Mouse (Mus musculus) adrenal gland, postnatal 14 days (tissue): ENCODE results near the gene Ptcd3. TPM values are rescaled to one million over a fixed set of nuclear protein-coding genes. Genes with fewer than 3 reads are reported as not detected.
"Not testable (repeated sequence)": the region's sequence is repeated elsewhere in the genome, so short reads cannot be mapped to it uniquely, and the experiment has no call there.

Experiments used
- DNase-seq: peaks from one replicate; pipeline ENCODE4 v3.0.0; 2021; ENCODE audit warnings: mixed read lengths
- long read RNA-seq, 2 experiments: library from polyadenylated mRNA; stranded (forward); transcript quantifications; one replicate each; pipeline ENCODE4 v2.0.0; 2021
- total RNA-seq: library from RNA; stranded (reverse); gene quantifications from 2 replicates; pipeline ENCODE4 v1.2.3, GENCODE M21; 2021

The Ptcd3 gene
- total RNA-seq: 112 and 116 TPM in 2 replicates
- long read RNA-seq, experiment 1, partial matches to known transcripts: 7 of 102 reads
- long read RNA-seq, experiment 1, other reads (novel, unspliced or antisense): 94 of 102 reads
- long read RNA-seq, experiment 2, partial matches to known transcripts: 5 of 65 reads
- long read RNA-seq, experiment 2, other reads (novel, unspliced or antisense): 60 of 65 reads

DNA sequence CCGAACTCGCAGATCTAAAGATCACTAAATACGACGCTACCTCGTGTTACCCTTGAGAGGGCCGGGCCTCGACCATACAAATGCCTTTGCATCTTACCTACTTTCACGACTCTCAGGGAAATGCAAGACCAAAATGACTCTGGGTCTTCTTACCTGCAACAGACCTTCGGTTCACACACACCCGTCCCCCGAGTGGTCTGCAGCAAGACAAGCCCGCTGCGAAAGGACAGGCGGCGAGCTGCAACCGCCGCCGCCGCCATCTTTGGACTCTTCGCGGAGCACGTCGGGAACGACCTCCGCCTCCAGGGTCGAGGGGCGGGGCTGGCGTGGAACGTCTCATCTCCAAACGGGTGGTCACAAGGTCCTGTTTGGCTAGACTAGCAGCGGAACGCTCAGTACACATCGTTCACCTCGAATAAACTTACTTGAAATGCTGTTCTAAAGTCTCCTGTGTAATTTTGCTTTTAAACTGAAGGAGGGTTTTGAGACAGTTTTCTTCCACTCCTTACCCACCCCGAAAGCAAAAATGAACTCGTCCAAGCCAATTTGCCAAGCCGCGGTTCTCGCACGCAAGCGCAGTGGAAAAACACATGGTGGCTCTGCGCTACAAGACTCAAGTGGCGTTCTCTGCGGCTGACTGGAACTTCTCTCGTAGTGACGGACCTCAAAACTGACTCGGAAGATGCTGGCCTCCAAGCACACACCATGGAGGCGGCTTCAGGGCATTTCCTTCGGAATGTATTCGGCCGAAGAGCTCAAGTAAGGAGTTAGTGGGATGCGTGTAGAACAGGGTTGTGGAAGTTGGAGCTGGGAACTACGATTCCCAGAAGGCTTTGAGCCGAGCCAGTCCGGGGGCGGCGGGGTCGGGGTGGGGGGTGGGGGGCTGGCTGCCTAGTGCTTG lies at the start of gene Ptcd3, which contains the start of gene Polr1a:
Ptcd3 (minus strand) TSS at position 270 of the 901 bp plus-strand sequence.
Polr1a (plus strand) TSS at position 573 of the 901 bp plus-strand sequence.
- peak; percentile 96 for DNase-seq

DNA sequence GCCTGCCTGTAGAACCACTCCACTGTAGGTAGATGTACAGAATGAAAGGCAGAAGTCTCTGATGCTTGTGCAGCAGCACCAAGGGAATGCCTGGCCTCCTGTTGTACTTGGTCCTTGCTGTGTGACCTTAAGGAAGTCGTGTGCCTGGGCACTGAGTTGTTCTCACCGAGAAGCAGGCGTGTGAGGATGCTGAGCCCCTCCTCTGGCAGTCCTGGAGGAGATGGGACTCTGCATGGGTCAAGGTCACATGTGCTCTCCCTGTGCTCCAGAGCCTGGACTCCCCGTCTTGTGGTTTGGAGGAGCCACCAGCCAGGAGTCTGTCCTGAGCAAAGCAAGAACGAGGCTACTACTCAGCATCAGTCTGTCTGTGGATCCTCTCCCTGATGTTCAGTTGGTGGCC lies 42.6 kb upstream of the Ptcd3 start:
- DNase-seq: peak; percentile 27

DNA sequence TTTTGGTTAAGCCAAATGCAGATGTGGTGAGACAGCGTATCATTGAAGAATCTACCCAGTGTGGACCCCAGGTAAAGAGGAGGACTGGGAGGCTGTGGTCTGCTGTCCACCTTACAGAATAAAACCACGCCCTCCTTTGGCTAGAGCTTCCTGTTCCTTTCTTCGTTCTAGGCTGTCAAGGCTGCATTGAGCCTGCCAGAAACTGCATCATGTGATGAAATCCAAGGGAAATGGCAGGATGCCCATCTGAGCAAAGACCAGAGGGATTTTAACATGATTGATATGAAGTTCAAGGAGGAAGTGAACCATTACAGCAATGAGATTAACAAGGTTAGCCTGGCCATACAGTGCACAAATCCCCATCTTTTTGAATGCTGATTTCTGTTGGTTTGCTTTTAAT lies 42.0 kb upstream of the Ptcd3 start:
- DNase-seq: peak; percentile 95

DNA sequence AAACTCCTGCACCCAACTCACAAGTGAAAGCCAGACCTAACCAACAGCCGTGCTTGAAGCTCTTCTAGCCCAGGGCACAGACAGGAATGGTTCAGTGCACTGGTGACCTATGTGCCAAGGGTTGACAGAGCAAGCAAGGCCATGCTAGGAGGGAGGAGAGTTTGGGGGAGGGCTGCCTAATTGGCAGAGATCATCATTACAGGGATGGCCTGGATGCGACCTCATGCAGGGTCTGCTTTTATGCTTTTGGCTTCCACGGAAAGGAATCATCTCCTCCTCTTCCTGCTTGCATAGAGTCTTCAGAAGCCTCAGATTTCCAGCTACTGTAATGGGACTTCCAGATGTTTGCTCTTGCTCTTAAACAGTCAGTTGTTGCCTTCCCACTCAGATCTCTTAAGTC lies 41.2 kb upstream of the Ptcd3 start:
- DNase-seq: peak; percentile 24

DNA sequence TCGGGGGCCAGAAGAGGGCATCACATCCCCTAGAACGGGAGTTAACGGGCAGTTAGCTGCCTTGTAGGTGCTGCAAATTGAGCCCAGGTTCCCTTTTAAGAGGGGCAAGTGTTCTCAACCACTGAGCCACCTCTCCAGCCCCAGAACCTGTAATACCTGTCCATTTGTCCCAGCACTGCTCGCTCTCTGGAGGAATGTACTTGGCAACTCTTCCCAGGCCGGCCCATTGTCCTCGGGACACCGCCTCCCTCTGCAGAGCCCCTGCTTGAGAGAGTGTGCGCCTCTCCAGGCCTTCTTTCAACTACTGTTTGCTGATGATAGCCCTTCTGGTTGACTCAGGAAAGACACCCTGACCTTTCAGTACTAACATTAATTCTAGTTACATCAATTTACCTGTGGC lies 37.6 kb upstream of the Ptcd3 start:
- peak; percentile 10 for DNase-seq

DNA sequence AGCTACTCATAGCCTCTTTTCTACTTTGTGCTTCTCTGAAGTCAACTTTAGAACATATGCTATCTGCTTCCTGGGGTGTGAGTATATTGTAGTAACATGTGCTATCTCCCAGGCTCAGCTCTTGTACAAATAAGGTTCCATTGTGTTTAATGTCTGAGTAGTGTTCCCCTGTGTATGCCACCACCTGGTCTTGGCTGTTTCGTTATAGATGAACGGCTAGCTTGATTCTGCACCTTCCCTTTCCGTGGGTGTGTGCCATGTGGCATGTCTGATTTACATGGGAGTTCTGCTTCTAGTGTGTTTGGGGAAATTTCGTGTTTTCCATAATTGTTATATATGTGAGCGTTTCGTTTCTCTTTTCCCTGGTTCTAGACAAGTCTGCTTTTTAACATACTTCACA lies 36.6 kb upstream of the Ptcd3 start:
- DNase-seq: no peak

DNA sequence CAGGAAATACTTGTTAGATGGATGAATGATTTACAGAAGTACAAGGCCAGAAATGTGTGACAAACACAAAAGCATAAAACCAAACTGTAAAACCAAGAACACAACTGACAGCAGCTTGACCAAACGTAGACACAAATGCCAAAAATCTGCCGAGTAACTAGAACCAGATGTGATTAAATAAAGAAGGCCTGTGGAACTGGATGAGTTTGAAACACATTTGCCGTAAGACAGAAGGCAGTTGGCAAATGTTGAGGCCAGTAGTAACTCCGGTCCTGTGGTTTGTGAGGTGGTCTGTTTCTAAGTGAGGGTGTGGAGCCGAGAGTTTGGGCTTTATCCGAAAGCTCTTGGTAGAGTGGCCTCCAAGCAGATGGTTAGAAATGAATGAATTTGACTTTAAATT lies 32.4 kb upstream of the Ptcd3 start:
- no peak for DNase-seq

DNA sequence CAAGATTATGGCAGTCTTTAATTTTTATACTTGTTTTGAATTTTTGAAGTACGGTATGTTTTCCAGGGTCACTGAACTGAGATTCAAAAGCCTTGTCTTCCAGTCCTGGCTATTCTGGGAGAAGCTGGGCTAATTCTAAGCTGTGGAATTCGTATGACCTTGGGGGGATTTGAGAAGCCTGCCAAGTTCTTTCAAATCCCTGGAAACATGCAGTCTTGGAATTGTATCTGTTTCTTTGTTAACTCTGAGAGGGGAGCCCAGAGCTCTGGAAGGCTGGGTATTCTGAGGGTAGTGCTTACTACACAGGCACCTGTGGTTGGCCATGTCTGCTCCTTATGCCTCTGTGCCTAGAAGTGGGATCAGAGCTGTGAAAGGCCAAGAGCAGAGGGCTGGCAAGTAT lies 27.2 kb upstream of the Ptcd3 start:
- DNase-seq: peak; percentile 61

DNA sequence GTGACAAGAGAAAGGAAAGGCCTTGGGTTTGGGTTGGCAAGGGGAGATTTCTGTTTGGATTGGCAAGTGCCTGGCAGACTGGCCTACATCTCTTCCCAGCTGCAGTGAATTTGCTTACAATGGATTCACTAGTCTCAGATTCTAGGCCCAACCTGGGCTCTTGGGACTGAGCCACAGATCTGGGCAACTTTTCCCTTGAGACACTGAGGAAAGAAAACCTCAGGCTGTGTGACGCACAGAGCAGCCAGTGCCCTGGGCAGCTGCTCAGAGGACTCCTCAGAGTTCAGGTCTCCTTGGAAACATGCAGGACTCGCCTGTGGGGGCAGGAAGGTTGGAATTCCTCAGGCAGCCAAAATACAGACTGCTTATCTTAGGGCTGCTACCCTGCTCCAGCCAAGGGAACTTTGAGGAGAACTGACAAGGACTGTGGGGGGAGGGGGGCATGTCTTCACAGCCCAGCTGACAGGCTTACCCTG lies 25.6 kb upstream of the Ptcd3 start:
- DNase-seq: peak; percentile 76

DNA sequence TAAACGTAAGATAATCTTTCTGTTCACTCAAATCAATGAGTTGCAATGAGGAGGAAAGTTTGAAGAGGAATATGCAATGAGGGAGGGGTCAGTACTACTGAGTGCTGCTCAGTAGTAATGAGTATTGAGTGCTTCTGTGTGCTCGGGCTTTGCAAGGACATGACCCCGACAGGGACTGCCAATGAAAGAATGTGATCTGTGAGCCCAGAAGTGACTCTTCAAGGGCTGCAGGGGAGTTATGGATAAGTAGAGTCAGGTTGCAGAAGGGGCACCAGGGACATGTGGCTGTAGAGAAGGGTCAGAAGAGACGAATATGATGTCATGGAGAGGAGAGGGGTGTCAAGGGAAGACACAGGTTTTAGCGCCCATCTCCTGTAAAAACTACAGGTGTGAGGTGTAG lies 23.8 kb upstream of the Ptcd3 start:
- peak; percentile 22 for DNase-seq

DNA sequence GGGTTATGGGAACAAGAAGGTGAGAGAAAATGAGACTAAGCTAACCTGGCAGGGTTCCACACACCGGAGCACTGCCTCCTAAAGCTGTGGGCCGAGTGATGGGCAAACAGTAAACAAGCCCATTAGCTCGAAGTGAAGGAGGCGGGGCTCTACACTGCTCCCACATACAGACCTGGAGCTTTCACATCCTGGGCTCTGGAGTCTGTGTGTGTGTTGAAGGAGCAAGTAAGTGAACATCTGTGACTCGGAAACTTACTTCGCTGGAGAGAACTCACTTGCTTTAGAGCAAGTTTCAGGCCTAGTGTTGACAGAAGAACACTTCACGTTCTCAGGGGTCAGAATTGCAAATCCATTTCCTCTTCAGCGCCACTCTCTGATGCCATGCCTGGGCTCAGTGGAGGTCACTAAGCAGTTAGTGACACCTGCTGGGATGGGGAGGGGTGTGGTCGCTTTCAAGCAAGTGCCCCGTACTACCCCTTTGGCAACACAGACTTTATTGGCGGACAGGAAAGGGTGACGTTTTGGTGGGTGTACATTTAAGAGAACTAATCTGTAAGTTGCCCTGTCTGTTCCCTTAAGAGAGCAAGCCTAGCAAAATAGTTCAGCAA lies 22.4 kb upstream of the Ptcd3 start:
- DNase-seq: no peak

DNA sequence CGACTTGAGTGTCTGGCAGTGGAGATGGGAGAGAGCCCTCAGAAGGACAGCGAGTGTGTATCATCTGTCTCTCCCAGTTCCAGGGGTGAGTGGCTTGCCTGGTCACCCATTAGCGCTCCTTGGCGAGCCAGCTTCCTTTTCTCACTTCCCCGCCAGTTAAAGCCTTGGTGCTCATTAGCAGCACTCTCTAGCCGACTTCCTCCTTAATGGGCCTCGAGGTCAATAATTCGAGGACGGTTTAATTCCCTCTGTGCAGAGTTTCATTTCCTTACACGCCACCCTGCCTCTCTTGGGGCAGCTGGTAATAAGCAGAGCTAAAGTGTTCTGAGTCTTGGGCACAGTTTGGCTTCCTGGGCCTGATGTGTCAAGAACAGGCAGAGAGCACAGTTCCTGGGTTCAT lies 21.5 kb upstream of the Ptcd3 start:
- peak; percentile 9 for DNase-seq

DNA sequence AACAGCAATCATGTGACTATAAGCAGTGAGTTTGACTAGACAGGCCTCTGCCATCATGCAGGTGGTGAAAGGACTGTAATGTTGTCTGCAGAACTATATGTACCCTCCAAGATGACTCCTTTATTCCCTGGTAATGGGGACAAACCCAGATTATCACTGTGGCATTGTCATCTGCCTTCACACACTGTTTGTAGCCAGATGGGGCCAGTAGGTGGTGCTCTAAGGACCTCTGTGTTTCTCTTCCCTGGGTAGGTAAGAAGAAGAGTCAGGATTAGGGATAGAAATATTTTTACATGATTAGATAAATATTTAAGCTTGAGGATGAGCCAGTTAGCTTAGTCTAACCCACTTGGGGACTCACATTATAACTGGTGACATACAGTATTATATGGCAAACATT lies 19.4 kb upstream of the Ptcd3 start:
- peak; percentile 81 for DNase-seq

DNA sequence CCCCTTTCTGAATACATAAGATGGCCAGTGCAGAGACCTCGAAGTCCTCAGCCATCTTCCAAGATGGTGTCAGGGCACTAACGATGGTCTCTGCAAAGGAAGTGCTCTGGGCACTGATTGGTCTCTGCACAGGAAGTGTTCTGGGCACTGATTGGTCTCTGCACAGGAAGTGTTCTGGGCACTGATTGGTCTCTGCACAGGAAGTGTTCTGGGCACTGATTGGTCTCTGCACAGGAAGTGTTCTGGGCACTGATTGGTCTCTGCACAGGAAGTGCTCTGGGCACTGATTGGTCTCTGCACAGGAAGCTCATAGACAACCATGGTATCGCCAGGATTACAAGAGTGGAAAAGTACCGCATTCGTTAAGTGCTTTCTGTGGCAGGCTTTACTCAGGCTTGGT lies 16.7 kb upstream of the Ptcd3 start:
- DNase-seq: not testable (repeated sequence)

DNA sequence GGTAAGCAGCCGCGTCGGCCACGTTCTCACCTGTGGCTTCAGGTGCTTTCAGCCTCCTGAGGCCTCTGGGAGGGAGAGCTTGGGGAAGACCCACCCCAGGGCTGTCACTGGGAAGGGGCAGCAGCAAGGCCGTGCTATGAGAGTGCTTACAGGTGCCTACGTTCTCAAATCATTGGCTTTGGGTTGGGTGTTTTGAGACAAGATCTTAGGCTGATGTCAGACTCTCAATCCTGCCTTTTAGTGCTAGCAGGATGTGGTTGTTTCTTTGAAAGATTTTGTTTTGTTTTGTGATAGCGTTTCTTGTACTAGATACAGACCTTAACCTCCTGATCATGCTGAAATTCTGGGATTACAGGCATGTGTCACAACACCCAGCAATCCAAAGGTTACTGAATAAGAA lies 12.2 kb upstream of the Ptcd3 start:
- no peak for DNase-seq

DNA sequence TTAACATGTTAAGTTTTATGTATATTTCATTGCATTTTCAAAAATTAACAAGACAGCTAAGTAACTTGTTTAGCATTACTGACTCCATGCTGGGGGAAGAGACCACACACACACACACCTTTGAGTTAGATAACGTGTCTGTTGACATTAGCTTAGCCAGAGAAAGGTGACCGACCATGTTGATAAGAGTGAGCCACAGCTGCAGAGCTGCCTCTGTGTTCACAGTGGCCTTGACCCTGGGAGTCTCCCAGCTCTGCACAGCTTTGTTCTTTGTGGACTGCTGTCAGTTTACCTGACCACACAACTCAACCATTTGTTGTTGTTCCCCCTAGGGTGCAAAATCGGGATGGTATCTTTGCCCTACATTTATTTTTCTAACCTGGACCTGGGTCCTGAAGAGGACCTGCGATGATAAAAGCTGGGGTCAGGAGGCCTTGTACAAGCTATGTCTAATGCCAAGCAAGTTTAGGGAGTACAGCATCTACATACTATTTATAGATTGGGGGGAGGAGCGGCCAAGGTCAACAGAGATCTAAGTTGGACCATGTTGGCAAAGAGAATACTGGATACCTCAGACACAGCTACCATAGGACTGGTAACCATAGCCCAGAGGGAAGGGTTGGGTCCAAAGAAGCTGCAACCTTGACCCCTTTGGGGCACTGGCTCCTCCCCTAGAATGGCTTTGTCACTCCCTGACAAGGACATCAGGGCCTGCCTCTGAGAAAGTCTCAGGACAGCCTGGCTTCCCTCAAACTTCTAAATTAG lies 3.3 kb upstream of the Ptcd3 start:
- peak; percentile 57 for DNase-seq

DNA sequence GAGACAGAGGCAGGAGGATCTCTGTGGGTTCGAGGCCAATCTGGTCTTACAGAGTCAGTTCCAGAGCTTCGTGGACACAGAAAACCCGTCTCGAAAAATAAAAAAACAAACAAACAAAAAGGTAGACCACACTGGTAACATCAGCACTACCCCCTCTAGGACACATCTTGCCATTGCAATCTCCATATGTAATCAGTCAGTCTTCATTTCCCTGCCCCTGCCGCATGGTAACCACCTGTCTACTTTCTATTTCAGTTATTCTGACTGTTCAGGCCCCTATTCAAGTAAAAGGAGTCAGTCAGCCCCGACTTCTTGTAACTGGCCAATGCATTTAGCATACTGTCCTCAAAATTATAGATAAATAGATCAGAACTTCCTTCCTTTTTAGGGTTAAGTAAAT lies 1.3 kb upstream of the Ptcd3 start:
- no peak for DNase-seq

DNA sequence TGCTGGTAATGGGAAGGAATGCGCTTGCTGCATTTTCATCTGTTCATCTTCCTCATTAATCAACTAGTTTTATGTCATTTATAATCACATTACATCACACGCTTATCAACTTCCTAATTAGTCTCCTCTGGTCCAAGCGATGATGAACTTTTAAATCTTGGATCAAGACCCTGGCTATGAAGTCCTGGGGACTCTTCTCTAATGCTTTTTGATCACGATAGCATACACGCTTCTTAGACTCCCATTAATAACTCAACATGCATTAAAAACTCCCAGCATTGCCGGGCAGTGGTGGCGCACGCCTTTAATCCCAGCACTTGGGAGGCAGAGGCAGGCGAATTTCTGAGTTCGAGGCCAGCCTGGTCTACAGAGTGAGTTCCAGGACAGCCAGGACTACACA lies 834 bp upstream of the Ptcd3 start:
- DNase-seq: no peak

DNA sequence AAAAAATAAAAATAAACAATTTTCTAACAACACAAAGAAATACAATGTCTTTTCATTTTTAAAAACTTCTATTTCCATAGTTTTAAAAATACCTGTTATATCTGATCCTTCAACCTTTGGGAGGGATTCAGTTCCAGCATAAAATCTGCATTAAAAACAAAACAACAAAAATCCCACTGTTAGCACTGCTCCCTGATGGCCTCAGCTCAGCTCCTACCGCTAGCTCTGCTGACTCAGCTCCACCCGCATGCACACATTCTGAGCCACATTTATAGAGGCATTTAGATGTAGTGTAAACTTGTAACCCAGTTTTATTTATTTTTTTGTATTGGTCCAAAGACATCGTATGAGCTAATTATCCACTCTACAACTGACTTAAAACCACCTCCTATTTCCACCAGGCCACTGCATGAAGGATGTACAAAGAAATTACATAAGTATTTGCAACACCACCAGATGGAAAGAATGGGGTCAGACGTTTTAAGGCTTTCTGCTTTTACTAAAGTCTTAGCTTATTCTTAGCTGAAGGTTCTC lies 781 bp downstream of the Ptcd3 start:
- DNase-seq: no peak

DNA sequence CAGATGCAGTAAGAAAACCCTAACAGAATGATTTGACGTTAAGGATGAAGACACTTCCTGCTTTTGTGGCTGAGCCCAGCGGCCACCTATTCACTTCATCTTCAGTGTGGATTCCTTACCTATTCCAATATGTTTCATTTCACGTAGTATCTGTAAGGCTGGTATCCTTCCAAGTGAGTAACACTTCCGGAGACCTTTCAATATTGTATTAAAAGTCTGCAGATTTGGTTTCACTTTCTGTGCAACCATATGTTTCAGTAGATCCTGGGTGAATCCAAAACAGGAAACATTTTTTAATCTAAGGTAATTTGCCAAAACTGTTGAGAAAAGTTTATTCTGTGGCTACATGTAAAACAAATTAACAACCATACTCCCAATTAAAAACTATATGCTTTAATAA lies 15.3 kb downstream of the Ptcd3 start:
- no peak for DNase-seq

DNA sequence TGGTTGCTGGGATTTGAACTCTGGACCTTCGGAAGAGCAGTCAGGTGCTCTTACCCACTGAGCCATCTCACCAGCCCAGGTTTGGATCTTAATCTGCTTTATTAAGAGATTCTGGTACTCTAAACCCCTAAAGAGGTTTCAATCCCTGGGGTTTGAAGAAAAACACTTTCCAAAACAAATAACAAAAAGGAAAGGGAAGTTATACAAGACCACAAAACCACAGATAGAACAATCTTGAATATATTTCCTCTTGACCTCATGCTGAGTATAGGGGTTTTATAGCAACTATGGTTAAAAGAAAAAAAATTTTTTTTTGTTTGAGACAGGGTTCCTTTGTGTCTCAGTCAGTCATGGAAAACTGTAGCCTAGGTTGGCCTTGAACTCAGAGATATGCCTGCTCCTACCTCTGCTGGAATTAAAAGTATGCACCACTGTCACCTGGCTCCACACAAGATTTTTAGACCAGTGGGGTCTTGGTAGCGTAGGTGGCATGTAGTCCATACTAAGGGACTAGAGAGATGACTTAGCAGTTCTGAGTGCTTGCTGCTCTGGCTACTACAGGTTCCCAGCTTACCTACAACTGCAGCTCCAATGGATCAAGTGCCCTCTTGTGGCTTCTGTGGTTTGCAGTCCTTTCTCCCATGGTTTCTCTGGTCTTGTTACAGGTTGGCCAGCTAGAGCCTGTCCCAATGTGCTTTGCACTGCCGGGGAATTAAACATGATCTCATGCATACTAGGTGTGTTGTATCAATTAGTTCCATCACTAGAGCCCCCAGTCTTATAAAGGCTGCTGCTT lies 30.4 kb downstream of the Ptcd3 start:
- no peak for DNase-seq
